Mouse (Mus musculus) thymus, adult 18-20 months (tissue): ENCODE data around the gene Aak1.

Experiments used
- DNase-seq, 2 experiments: peaks; one replicate each; pipeline ENCODE4 v3.0.0; 2022; ENCODE audit warnings: mixed read lengths in 2 of 2

The Aak1 gene

GRCm38 (mm10) chr6:86848915-86849644, at the start of gene Aak1:
Gene Aak1 (plus strand): TSS chr6:86849517.
- DNase-seq: peak; percentile 82 to 86

- no peak for DNase-seq
These were observed 48.9 kb upstream of the Aak1 start for GRCm38 (mm10) chr6:86800467-86800866.

GRCm38 (mm10) chr6:86801431-86801830, 47.9 kb upstream of the Aak1 start:
- DNase-seq: no peak

- DNase-seq: no peak
These were observed 44.7 kb upstream of the Aak1 start for GRCm38 (mm10) chr6:86804646-86805045.

- peak; percentile 30 to 35 for DNase-seq
These were observed 42.7 kb upstream of the Aak1 start for GRCm38 (mm10) chr6:86806455-86807086.

GRCm38 (mm10) chr6:86812919-86813318, 36.4 kb upstream of the Aak1 start:
- DNase-seq: no peak

- no peak for DNase-seq
These were observed 36.0 kb upstream of the Aak1 start for GRCm38 (mm10) chr6:86813341-86813740.

GRCm38 (mm10) chr6:86814926-86815325, 34.4 kb upstream of the Aak1 start:
- DNase-seq: no peak

- no peak for DNase-seq
These were observed 33.9 kb upstream of the Aak1 start for GRCm38 (mm10) chr6:86815436-86815835.

- no peak for DNase-seq
These were observed 32.7 kb upstream of the Aak1 start for GRCm38 (mm10) chr6:86816586-86816985.

- no peak for DNase-seq
These were observed 30.4 kb upstream of the Aak1 start for GRCm38 (mm10) chr6:86818914-86819313.

- DNase-seq: no peak
These were observed 29.4 kb upstream of the Aak1 start for GRCm38 (mm10) chr6:86819926-86820325.

GRCm38 (mm10) chr6:86820690-86821089, 28.6 kb upstream of the Aak1 start:
- no peak for DNase-seq

- DNase-seq: no peak
These were observed 26.8 kb upstream of the Aak1 start for GRCm38 (mm10) chr6:86822285-86823050.

- no peak for DNase-seq
These were observed 26.3 kb upstream of the Aak1 start for GRCm38 (mm10) chr6:86823051-86823431.

GRCm38 (mm10) chr6:86823824-86824223, 25.5 kb upstream of the Aak1 start:
- peak; percentile 54 to 59 for DNase-seq

GRCm38 (mm10) chr6:86824401-86824800, 24.9 kb upstream of the Aak1 start:
- no peak for DNase-seq

GRCm38 (mm10) chr6:86827432-86827831, 21.9 kb upstream of the Aak1 start:
- DNase-seq: no peak

- DNase-seq: no peak
These were observed 19.5 kb upstream of the Aak1 start for GRCm38 (mm10) chr6:86829768-86830167.

GRCm38 (mm10) chr6:86830738-86831500, 18.4 kb upstream of the Aak1 start:
- DNase-seq: no peak

GRCm38 (mm10) chr6:86832802-86833502, 16.4 kb upstream of the Aak1 start:
- DNase-seq: no peak

GRCm38 (mm10) chr6:86839089-86839488, 10.2 kb upstream of the Aak1 start:
- DNase-seq: no peak
